ENCODE assay signal across 9 mouse cellular contexts in genomic region chr2:6085622-6086530, GRCm38 (mm10). TPM values are rescaled to one million over a fixed set of nuclear protein-coding genes. Genes with fewer than 3 reads are reported as not detected.
DNase-seq lines count a peak whose midpoint lies in the region; ATAC-seq and TF ChIP-seq lines count a peak whose summit lies in the region.
"Had no signal": no experiment of that assay in that cellular context is flagged by ENCODE, and none has a peak within 500 bp of the region (broad histone marks: within the 10 kb centered on the region; RNA-seq: fewer than 3 reads in every experiment).

No protein-coding gene starts in this region.

- H3K4me2 ChIP-seq in hindbrain, embryonic 13.5 days: no peak overlapping the region
- H3K4me2 ChIP-seq in forebrain, embryonic 13.5 days: no peak overlapping the region

- peaks cover 5% of the 10 kb centered on the region for H3K4me1 ChIP-seq in brown adipose tissue, adult 24 weeks (ENCODE audit: control insufficient read depth, insufficient read depth, insufficient read length, low read length)
- H3K4me1 ChIP-seq in hindbrain, embryonic 13.5 days (replicated peaks): no peaks in the 10 kb centered on the region
- H3K4me1 ChIP-seq in forebrain, embryonic 13.5 days: no peaks in the 10 kb centered on the region
- H3K4me1 ChIP-seq: midbrain, embryonic 10.5 days had no signal

- no peaks in the 10 kb centered on the region for H3K36me3 ChIP-seq in macrophage (ENCODE audit: inconsistent target)
- H3K36me3 ChIP-seq in hindbrain, embryonic 13.5 days: no peaks in the 10 kb centered on the region
- no peaks in the 10 kb centered on the region for H3K36me3 ChIP-seq in forebrain, embryonic 13.5 days (ENCODE audit: poor library complexity, severe bottlenecking)
- H3K36me3 ChIP-seq: midbrain, embryonic 10.5 days had no signal

- no peaks in the 10 kb centered on the region for H3K79me2 ChIP-seq in macrophage (ENCODE audit: inconsistent target)

- no peak for TF ChIP-seq CTCF in layer of hippocampus, adult 2 months (conservative IDR thresholded peaks at IDR 0.05)

- peak overlapping the region; percentile 40; the same call in 1 of the 2 replicates for H3K27ac ChIP-seq in layer of hippocampus, adult 2 months
- H3K27ac ChIP-seq in brown adipose tissue, adult 24 weeks (replicated peaks; ENCODE audit: low read depth, low read length): peak overlapping the region; percentile 15; the same call in 1 of the 2 replicates
- H3K27ac ChIP-seq in macrophage: peak overlapping the region; percentile 57
- no peak overlapping the region for H3K27ac ChIP-seq in hindbrain, embryonic 13.5 days
- no peak overlapping the region for H3K27ac ChIP-seq in forebrain, embryonic 13.5 days
- H3K27ac ChIP-seq: midbrain, embryonic 10.5 days had no signal

- DNase-seq in layer of hippocampus, adult 2 months (ENCODE audit: low spot score in 2 of 2): no peak
- no peak for DNase-seq in layer of hippocampus, postnatal 36 days
- DNase-seq in B cell, adult 2 months: peak; percentile 72 to 76
- DNase-seq in gastrocnemius, postnatal 25 days: no peak

- 60% methylated on average over 18 of the region's 19 CpGs for WGBS in macrophage (ENCODE audit: missing documents)
- 82% methylated on average over 19 of the region's 19 CpGs for WGBS in hindbrain, embryonic 13.5 days
- WGBS in forebrain, embryonic 13.5 days: 77% methylated on average over 19 of the region's 19 CpGs

- no peaks in the 10 kb centered on the region for H3K27me3 ChIP-seq in hindbrain, embryonic 13.5 days
- no peaks in the 10 kb centered on the region for H3K27me3 ChIP-seq in forebrain, embryonic 13.5 days

- no peak overlapping the region for H3K4me3 ChIP-seq in layer of hippocampus, adult 2 months
- H3K4me3 ChIP-seq in brown adipose tissue, adult 24 weeks (ENCODE audit: insufficient read depth, low read depth, low read length): no peak overlapping the region
- H3K4me3 ChIP-seq in macrophage (ENCODE audit: inconsistent target): no peak overlapping the region
- no peak overlapping the region for H3K4me3 ChIP-seq in hindbrain, embryonic 13.5 days
- no peak overlapping the region for H3K4me3 ChIP-seq in forebrain, embryonic 13.5 days
- H3K4me3 ChIP-seq: midbrain, embryonic 10.5 days had no signal

- ATAC-seq in hindbrain, embryonic 13.5 days (ENCODE audit: low FRiP score): no peak
- ATAC-seq in forebrain, embryonic 13.5 days: no peak

- H3K9me3 ChIP-seq in hindbrain, embryonic 13.5 days: no peaks in the 10 kb centered on the region
- H3K9me3 ChIP-seq in forebrain, embryonic 13.5 days (replicated peaks): no peaks in the 10 kb centered on the region
- H3K9me3 ChIP-seq: midbrain, embryonic 10.5 days had no signal

- no peak overlapping the region for H3K9ac ChIP-seq in hindbrain, embryonic 13.5 days
- H3K9ac ChIP-seq in forebrain, embryonic 13.5 days: no peak overlapping the region

RNA-seq across cellular contexts. Expression of gene Proser2, which starts 44.1 kb away (rescaled TPM):
- 1 to 10 TPM; 2.0 to 2.1 TPM for total RNA-seq in layer of hippocampus, adult 2 months (2021)
- 1 to 10 TPM; 2.2 to 2.3 TPM for total RNA-seq in layer of hippocampus, postnatal 36 days (2021)
- polyA plus RNA-seq in brown adipose tissue, adult 24 weeks (2012; ENCODE audit: insufficient read depth, insufficient read length, missing spikeins): 2.3 and 3.3 TPM in 2 replicates
- under 1 TPM in 5 of 26 experiments, not detected in 21; 0.08 to 0.31 (median 0.20) TPM for total RNA-seq in macrophage (2018; cell fraction: chromatin; rRNA removed)
- total RNA-seq in macrophage (2018; cell fraction: cytosol; rRNA removed): under 1 TPM in 9 of 26 experiments, not detected in 17; 0.05 to 0.19 (median 0.09) TPM
- total RNA-seq in macrophage (2018; cell fraction: nucleus; rRNA removed): under 1 TPM in 2 of 26 experiments, not detected in 24; 0.20 to 0.40 TPM
- polyA plus RNA-seq in macrophage (2018): 0.11 TPM in 1 of 3 replicates, not detected in the others
- 5.7 and 5.8 TPM in 2 replicates for polyA plus RNA-seq in hindbrain, embryonic 13.5 days (2015; fragmentation: Nextera tagmentation; extraction: Ambion mirVana)
- under 1 TPM; 0.43 to 0.97 TPM for total RNA-seq in gastrocnemius, postnatal 25 days (2021)
- polyA plus RNA-seq in forebrain, embryonic 13.5 days (2015; fragmentation: Nextera tagmentation; extraction: Ambion mirVana): 1.9 and 2.4 TPM in 2 replicates

Comparison
In these comparisons a context has a peak if more than half of its experiments do, and no peak if none do; other contexts are left out.
1. DNase-seq: peak in B cell, adult 2 months (2 of 2); none in layer of hippocampus, adult 2 months (0 of 2), layer of hippocampus, postnatal 36 days (0 of 2) and gastrocnemius, postnatal 25 days (single experiment).
2. H3K27ac ChIP-seq: peak in layer of hippocampus, adult 2 months (single experiment), brown adipose tissue, adult 24 weeks (single experiment) and macrophage (single experiment); none in hindbrain, embryonic 13.5 days (single experiment) and forebrain, embryonic 13.5 days (single experiment).